Mouse (Mus musculus) kidney, adult 10 weeks (tissue): ENCODE data around the gene Rnf41. TPM values are rescaled to one million over a fixed set of nuclear protein-coding genes. Genes with fewer than 3 reads are reported as not detected.

ENCODE experiments used
- polyA plus RNA-seq: library from polyadenylated mRNA; stranded (reverse); fragments of 350-450 nt; fragmentation: Illumina TruSeq; extraction: RNeasy Lipid Tissue Mini Kit (QIAGEN cat#74804); gene quantifications from one replicate; pipeline ENCODE4 v1.2.3, GENCODE M21; 2014; ENCODE audit warnings: low read depth, low replicate concordance

Gene Rnf41
- 4.9 TPM for polyA plus RNA-seq

DNA sequence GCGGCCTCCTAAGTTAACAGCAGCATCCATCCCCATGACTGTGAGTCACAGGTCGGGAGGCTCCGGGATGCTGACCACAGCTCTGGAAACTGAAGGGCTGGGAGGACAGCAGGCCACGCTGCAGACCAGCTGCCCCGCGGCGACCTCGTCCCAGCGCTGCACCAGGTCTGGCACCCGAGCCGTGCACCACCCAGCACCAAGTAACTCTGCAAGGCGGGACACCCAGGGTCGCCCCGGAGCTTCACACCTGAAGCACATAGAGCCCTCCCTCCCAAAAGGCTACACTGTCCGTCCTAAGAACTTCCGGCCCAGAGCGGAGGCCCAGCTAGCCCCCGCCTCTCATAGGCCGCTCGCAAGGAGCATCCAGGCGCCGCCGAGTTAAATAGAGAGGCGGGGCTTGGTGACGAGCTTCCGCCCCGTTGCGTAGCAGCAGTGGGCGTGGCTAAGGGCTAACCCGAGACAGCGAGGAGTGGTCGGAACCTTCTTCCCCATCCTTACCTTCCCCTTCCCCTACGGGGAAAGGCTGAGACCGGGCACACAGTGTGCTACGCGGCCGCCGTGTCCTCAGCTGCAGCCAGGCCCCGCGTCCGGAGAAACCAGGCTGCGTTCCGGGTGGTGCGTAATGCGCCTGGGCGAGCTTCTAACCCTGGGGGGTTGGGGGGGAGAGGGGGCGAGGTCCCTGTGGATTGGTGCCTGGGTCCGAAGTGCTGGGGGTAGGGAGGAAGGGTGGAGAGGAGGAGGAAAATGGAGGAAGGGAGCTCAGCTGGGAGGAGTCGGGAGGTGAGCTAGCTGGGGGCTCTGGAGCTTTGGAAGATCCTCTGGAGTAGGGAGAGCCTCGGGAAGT, at the start of gene Rnf41, which contains the start of gene Nabp2:
Gene Rnf41, plus strand, starts transcription at position 447 of the 844 bp plus-strand sequence.
Gene Nabp2, minus strand, starts transcription at position 282 of the 844 bp plus-strand sequence.

DNA sequence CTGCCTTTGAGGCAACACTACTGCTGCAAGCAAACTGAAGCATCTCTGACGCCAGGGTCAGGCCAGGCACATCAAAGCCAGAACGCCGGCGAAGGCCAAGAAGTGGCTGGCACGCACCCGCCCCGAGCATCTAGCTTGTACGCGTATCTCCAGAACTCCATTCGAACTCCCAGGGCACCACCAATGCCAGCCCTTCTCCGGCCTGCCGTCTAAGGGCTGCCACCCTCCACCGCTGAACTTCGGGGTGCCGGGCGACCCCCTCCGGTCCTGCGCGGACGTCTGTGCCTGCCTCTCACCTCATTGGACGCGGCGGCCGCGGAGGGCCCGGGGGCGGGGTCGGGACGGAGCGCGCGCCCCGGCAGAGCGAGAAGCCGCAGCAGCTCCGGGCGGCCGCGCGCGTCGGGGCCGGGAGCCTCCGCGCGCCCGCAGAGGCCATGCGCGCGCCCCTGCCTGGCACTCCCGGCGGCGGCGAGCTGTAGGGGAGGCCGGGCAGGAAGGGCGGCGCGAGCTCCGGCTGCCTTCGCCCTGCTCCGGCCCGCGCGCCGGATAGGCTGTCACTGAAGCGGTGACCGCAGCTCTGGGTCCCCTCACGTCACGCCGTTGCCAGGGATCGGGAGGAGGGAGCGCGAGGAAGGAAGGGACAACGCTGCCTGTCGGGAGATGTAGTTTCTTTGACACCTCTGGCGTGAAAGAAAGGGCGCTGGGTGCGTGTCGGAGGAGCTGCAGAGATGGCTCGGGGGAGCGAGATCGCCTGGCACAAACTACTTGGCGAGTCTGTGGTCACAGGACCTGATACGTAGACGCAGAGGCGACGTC, 42.8 kb upstream of the Rnf41 start, which contains the start of gene Coq10a:
Gene Coq10a, minus strand, starts transcription at position 596 of the 816 bp plus-strand sequence.

DNA sequence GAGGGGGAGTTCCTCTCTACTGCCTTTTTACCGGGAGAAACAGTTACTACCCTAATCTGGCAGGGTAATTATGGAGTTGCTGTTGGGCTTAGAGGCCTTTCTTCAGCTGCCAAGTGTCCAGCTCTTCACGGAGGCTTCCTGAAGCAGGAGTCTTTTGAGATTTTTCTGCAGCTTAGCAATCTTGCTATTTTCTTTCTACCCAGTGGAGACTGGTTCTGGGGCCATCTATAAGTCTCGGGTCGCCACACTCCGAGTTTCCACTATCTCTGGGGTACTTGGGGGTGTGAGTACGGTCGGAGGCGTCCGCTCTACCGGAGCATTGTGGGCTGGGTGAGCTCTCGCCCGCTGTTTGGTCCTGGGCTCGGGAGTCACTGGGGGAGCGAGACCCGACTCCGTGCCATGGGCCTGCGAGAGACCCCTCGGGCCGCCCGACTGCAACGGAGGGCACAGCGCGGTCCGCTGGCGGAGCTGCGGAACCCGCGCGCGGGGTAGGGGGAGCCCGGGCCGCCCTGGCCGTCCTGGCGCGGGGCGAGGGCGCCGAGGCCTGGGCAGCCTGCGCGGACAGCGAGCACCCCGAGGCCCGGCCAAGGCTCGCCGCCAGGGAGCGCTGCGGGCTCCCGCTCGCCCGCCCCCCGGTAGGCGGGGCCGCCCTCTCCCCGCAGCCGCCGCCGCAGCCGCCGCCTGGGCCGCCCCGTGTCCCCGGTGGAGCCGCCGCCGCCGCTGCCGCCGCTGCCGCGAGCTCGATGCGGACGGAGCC, 34.8 kb upstream of the Rnf41 start, which contains the start of gene Ankrd52:
Gene Ankrd52, plus strand, starts transcription at position 661 of the 757 bp plus-strand sequence.

DNA sequence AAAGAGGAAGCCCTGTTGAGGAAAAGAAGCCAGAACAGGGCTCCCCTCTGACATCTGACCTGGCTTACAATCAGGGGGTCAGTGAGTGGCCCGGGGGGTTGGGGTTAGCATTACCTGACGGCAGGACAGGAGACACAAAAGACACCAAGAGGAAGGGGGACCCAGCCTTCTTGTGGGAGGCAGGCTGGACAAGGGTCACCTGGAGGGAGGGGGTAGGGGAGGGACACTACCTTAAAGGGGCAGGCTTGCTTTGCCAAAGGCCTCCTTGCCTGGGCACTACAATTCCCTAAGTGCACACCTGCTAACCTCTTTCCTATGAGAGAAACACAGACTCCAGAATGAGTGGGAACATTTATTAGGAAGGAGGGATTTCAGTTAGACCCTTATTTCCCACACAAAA, 10.4 kb upstream of the Rnf41 start, which contains the start of gene Slc39a5:
Gene Slc39a5, minus strand, starts transcription at position 174 of the 400 bp plus-strand sequence.

DNA sequence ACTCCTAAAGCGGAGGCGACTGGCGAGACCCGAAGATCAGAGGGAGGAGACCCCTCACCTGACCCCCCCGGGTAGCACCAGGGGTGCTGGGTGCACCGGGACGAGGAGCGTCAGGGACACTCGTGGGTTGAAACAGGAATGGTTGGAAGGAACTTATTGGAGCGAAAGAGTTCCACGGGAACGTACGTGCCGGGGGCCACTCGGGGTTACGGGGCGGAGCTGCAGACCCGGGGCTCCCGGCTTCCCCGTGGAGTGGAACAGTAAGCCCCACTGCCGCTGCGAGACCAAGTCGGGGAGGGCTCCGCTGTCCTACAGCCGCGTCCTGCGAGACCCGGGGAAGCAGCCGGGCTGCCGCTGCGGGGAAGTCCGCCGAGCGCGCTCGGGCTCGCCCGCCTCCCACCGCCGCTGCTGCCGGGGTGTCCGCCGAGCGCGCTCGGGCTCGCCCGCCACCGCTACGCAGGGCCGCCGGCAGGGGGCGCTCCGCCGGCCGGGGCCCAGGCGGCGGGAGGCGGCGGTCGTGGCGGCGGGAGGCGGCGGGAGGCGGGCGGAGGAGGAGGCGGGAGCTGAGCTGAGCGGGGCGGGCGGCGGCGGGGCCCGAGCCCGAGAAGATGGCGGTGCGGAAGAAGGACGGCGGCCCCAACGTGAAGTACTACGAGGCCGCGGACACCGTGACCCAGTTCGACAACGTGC, 47.4 kb downstream of the Rnf41 start, which contains the start of gene Smarcc2:
Gene Smarcc2, plus strand, starts transcription at position 530 of the 690 bp plus-strand sequence.

Other genes with a start within 250 kb of the Rnf41 start
- 12.4 TPM for gene Rbms2, start 231.4 kb upstream of the Rnf41 start, polyA plus RNA-seq
- not detected for gene Gls2, start 217.2 kb upstream of the Rnf41 start, polyA plus RNA-seq
- 16.3 TPM for gene Spryd4, start 199.8 kb upstream of the Rnf41 start, polyA plus RNA-seq
- gene Mip, start 185.8 kb upstream of the Rnf41 start, polyA plus RNA-seq = not detected
- 2.3 TPM for gene Timeless, start 179.6 kb upstream of the Rnf41 start, polyA plus RNA-seq
- not detected for gene Apon, start 157.6 kb upstream of the Rnf41 start, polyA plus RNA-seq
- gene Apof, start 143.0 kb upstream of the Rnf41 start, polyA plus RNA-seq = not detected
- 3.6 TPM for gene Stat2, start 141.1 kb upstream of the Rnf41 start, polyA plus RNA-seq
- not detected for gene Il23a, start 112.9 kb upstream of the Rnf41 start, polyA plus RNA-seq
- gene Pan2, start 108.3 kb upstream of the Rnf41 start, polyA plus RNA-seq = 4.8 TPM
- gene Cnpy2, start 89.2 kb upstream of the Rnf41 start, polyA plus RNA-seq = 69.0 TPM
- 106 TPM for gene Cs, start 73.9 kb upstream of the Rnf41 start, polyA plus RNA-seq
- gene Coq10a, start 42.7 kb upstream of the Rnf41 start, polyA plus RNA-seq = 8.7 TPM
- 4.6 TPM for gene Ankrd52, start 34.5 kb upstream of the Rnf41 start, polyA plus RNA-seq
- 0.53 TPM for gene Slc39a5, start 10.4 kb upstream of the Rnf41 start, polyA plus RNA-seq
- gene Nabp2, start 165 bp upstream of the Rnf41 start, polyA plus RNA-seq = 18.4 TPM
- 47.7 TPM for gene Smarcc2, start 47.6 kb downstream of the Rnf41 start, polyA plus RNA-seq
- 99.8 TPM for gene Myl6, start 82.5 kb downstream of the Rnf41 start, polyA plus RNA-seq
- gene Myl6b, start 87.0 kb downstream of the Rnf41 start, polyA plus RNA-seq = 0.40 TPM
- 2.3 TPM for gene Esyt1, start 114.2 kb downstream of the Rnf41 start, polyA plus RNA-seq
- gene Zc3h10, start 136.1 kb downstream of the Rnf41 start, polyA plus RNA-seq = 1.6 TPM
- gene Rpl41, start 137.6 kb downstream of the Rnf41 start, polyA plus RNA-seq = 11.9 TPM
- gene Pa2g4, start 154.3 kb downstream of the Rnf41 start, polyA plus RNA-seq = 69.1 TPM
- 28.2 TPM for gene Erbb3, start 178.0 kb downstream of the Rnf41 start, polyA plus RNA-seq
- 7.0 TPM for gene Rps26, start 215.1 kb downstream of the Rnf41 start, polyA plus RNA-seq
- gene Ikzf4, start 234.3 kb downstream of the Rnf41 start, polyA plus RNA-seq = 1.1 TPM